Mouse (Mus musculus) c-Kit-positive CD71-positive TER-119-negative erythroid progenitor cells, embryonic 14.5 days (primary cell): ENCODE data around the gene Rpl36.

Experiments
- DNase-seq: peaks from one replicate; pipeline ENCODE4 v3.0.0-alpha.2; 2013; ENCODE audit warnings: low read depth

The Rpl36 gene

DNA sequence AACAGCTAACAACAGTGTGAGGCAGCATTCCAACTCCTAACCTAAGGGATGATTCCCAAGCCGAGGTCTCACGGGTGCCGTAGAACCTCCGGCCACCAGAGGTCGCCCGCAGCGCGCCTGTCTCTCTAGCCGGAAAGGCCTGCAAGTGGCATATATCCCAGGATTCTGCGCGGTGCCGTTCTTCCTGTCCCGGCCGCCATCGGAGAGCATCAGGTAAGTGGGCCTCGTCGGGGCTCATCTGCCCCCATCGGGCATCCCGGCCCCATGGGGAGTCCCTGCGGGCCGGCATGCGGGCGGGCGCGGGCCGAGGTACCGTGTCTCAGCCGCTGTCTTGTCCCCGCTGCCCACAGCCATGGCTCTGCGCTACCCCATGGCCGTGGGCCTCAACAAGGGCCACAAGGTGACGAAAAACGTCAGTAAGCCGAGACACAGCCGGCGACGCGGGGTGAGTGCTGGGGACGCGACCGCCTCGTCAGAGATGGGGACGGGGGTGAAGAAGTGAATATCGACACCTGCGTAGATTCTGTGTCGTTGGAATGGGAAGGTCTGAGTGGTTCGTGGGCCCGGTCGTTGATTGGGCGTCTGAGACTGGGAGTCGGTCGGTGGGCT, at the start of gene Rpl36:
Rpl36 (plus strand) TSS at position 181 of the 609 bp plus-strand sequence.
- DNase-seq: peak; percentile 81

DNA sequence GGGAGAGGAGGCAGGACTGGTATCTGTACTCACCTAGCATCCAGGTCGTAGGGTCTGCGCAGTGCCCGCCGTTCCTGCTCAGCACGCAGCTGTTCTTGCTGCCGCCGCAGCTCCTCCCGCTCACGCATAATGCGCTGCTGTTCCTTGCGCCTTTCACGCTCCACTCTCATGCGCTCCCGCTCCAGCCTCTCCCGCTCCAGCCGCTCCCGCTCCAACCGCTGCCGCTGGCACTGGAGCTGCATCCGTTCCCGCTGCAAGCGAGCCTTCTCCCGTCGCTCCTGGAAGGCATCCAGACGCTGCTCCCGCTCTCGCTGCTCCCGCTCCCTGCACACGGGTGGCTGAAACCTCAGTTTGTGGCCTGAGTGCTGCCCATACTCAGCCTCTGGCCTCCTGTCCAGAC, 46.9 kb upstream of the Rpl36 start:
- no peak for DNase-seq

DNA sequence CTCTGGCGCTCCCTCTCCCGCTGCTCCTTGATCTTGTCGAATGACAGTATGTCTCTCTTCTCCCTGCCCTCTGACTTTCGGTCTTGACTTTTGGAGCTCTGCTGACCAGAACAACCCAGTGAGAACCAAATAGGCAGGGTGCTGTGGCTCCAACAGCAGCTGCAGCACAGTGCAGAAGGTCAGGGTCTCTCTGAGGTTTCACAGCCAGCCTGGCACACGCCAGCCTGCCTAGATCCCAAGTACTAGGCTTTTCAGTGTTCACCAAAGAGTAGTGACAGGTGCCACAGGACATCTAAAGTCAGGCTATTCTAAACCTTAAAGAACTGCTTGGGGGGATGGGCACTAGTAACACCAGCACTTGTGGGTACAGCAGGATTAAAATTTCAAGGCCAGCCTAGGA, 46.3 kb upstream of the Rpl36 start:
- DNase-seq: no peak

GRCm38 (mm10) chr17:56567370-56567769, 45.8 kb upstream of the Rpl36 start:
- no peak for DNase-seq

- DNase-seq: no peak
Measured at GRCm38 (mm10) chr17:56570287-56570686, 42.9 kb upstream of the Rpl36 start.

GRCm38 (mm10) chr17:56572154-56572553, 41.1 kb upstream of the Rpl36 start:
- no peak for DNase-seq

DNA sequence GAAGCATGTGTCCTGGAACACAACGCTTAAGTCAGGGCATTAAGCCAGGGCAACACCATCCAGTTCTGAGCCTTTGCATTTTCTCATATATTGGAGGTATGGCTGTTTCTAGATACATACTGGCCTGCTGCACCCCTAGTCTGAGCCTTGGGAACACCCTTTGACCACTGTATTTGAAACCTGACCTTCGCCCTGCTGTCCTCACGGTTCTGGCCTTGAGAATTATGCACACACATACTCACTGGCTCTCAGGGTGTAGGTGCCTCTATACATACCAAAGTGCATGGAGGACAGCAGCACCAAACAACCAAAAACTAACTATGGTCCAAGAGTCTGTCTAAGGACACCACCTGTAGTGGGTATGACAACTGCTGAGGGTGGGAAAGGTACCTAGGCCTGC, 40.3 kb upstream of the Rpl36 start:
- DNase-seq: no peak

DNA sequence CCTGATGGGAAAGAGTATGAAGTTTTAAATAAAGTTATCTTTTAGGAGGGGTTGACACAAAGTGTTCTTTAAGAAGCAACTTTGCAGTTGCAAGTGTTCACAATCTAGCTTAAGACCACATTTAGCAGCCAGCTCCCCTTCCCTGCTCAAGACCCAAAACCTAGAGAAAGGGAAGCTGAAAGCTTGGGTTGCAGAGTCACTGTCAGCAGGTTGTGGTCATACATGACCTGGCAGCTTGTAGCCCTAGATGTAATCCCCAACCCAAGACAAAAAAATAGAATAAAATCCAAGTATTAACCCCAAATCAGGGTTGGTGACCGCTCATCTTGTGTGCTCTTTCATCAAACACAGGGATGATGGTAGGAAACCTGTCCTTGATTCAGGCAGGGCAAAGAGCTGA, 30.1 kb upstream of the Rpl36 start:
- DNase-seq: no peak

- peak; percentile 34 for DNase-seq
Measured at GRCm38 (mm10) chr17:56583611-56584256, 29.5 kb upstream of the Rpl36 start.

DNA sequence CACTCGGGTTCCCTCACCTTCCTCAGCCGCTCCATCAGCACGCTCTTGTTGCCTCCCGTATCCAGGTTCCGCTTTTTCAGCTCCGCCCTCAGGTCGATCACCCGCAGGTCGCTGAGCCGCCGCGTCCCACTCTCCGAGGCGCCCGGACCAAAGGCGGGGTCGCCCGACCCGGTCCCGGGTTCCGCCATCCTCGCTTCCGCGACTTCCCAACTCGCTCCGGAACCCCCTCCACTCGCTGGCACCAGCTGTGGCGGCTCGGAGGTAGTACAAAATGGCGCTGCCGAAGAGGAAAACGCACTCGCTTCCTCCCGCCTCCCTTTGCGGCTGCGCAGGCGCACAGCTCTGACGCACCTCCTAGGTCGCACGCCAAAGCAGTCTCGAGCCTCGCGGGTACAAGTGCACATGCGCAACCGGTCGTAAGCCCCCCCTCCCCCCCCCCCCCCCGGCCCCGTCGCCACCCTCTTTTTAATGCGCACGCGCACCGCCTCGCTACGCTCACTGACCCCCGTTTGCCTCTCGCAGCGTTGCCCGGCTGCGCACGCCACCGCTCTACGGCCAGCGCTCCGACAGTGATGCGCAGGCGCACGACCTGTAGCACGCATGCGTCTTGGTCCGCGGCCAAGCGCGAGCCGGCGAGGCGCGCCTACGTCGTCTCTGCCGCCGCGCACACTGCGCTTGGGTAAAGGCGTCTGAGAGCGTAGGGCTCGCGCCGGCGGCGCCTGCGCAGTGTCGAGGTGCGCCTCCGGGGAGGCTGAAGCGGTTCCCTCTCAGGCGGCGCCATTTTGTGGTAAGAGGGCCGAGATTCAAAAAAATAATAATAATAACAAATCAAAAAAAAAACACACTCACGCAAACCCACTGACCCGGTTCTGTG, 28.7 kb upstream of the Rpl36 start, which contains the start of the genes Safb2 and Safb:
Safb2 (minus strand) TSS at position 329 of the 874 bp plus-strand sequence.
Safb (plus strand) TSS at position 569 of the 874 bp plus-strand sequence.
- DNase-seq: peak; percentile 93

DNA sequence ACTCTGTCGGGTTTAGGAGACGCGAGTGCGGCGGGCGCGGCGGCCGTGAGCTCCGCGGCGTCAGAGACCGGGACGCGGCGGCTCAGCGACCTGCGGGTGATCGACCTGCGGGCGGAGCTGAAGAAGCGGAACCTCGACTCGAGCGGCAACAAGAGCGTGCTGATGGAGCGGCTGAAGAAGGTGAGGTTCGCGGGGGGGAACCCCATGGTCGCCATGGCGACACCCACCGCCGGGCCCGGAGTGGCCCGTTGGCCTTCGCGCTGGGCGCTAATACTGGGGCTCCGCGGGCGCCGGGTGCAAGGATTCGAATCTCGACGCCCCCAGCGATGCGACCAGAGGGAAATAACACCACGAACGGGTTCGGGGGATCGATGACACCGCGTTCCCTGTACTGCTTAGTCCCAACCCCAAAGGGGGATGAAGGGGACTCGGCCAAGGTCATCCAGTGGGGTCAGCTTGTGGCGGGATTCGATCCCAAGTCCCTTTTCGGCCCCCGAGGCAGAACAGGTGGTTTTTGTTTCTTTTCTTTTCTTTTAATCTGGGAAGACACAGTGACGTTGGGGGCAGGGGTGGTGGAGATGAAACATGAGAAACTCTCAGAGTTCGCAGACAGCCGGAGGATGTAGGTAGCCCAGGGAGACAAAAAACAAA, 27.9 kb upstream of the Rpl36 start:
- DNase-seq: peak; percentile 25

- no peak for DNase-seq
Measured at GRCm38 (mm10) chr17:56587773-56588172, 25.4 kb upstream of the Rpl36 start.

- DNase-seq: no peak
Measured at GRCm38 (mm10) chr17:56588921-56589320, 24.3 kb upstream of the Rpl36 start.

DNA sequence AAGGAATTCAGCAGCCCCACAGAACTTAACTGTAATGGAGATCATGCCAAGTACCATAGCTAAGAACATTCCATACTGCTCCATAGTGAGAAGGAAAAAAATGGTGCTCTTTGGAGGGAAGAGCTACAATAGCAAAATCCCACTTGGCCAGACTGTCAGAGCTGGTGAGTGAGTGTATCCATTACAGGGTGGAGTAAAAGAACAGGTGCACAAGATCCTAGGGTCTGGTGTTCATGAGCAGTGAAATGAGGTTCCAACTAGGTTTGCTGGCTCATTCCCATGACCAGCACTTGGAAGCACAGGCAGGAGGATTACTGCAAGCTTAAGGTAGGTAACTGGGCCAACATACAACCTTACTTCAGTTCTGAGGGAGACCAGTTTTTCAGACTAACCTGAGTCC, 20.7 kb upstream of the Rpl36 start:
- DNase-seq: no peak

DNA sequence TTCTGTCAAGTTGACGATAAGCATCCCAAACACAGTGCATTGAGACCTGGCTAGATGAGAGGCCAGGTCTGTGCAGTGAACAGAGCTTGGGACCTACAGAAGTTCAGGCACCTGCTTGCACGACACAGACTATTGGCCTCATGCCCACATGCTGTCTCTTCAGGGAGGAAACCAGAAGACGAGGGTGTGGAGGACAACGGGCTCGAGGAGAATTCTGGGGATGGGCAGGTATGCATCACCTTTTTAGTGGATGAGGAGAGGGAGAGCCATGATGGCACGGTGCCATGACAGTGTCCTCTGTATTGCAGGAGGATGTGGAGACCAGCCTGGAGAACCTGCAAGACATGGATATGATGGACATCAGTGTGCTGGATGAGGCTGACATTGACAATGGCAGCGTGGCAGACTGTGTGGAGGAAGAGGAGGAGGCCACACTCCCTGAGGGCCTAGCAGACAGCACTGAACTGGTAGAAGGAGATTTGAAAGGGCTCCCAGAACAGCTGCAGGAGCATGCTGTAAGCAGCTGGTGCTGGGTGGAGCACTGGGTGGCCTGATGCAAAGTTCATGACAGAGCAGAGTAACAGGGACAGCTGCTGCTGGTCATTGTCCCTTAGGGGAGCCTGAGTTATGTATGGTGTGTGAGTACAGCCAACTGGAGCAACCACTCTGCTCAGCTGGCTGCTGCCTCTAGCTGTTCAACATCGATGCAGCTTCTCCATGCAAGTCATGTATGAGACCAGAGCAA, 19.5 kb upstream of the Rpl36 start:
- no peak for DNase-seq

DNA sequence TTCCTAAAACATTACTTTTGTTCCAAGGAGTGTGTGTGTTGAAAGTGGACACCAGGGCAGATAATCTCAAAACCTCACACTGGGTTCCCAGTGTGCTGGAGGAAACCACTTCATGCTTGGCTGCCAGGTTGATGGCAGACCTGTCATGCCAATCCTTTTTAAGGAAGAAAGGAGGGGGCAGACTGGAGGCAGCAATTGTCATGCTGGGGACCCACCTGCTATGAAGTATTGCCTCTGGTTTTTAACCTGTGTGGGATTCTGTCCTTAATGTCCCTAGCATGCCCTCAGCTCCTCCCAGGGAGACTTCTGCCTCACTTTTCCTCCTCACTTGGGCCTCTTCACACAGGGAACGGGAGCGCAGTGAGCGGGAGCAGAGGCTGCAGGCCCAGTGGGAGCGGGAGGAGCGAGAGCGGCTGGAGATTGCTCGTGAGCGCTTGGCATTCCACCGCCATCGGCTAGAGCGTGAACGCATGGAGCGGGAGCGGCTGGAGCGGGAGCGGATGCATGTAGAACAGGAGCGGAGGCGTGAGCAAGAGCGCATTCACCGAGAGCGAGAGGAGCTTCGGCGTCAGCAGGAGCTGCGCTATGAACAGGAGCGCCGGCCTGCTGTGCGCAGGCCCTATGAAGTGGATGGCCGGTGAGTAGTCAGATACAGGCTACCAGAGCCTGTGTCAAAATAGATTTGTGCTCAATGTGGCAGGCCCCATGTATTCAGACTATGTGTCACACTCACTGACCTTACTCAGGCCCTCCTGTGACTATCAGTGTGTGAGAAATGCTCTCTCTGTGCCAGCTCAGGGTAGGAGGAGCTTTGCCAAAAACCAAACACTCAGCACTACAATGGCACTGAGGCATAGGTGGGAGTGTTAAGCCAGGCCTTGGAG, 9.8 kb upstream of the Rpl36 start:
- no peak for DNase-seq

DNA sequence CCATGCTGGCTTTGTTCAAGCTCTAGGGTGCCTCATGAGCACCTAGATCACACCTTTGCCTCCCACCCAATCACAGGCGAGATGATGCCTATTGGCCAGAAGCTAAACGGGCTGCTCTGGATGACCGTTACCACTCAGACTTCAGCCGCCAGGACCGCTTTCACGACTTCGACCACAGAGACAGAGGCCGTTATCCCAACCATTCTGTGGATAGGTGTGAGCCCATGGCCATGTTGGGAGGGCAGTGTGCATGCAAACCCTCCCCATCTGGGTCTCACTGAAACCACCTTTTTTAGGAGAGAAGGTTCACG, 9.2 kb upstream of the Rpl36 start:
- DNase-seq: no peak

DNA sequence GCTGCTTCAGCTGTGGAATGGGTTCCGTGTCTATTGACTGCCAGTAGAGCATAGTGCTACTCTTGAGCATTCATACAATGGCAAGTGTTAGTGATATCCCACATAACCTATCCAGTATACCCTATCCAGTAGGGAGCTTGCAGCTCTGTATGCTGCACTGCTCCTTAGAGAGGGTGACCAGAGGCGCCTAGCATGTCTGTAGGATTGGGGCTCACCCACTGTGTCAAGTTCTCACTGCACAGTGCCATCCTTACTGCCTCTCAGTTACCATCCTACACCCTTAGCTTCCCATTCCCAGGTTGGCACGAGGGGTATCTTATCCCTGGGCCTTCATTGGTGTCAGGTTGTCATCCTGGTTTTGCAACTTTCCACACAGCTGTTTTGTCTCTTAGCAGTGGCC, 8.8 kb upstream of the Rpl36 start:
- DNase-seq: no peak

- DNase-seq: no peak
Measured at GRCm38 (mm10) chr17:56605431-56605830, 7.8 kb upstream of the Rpl36 start.

DNA sequence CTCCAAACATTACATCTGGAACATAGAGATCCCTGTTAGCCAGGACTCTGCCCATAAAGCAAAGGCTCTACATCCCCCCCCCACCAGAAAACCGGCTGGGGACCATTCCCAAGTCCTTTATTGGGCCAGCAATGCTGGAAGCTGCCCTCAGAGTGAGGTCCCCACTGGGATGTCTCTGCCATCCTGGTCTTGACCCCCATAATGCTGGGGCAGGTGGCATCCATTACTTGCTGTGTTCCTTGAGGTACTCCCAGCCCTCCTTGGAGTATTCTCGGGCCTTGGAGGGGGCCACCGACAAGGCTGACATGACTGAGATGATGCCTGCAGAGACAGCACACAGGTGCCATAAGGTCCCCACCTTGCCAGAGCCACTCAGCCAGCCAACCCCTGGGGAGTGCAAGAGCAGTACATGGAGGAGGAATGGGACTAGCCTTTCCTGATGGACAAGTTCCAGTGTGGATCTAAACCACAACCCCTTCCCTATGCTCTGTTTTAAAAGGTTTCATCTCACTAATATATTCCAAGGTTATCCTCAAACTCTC, 5.6 kb upstream of the Rpl36 start:
- DNase-seq: no peak

- no peak for DNase-seq
Measured at GRCm38 (mm10) chr17:56608699-56609098, 4.5 kb upstream of the Rpl36 start.
